Mouse (Mus musculus): ENCODE data around the gene Ranbp3l. TPM values are rescaled to one million over a fixed set of nuclear protein-coding genes. Genes with fewer than 3 reads are reported as not detected.

Ranbp3l gene
- polyA plus RNA-seq, 1 experiment from 2014 or later = 0.09 TPM

DNA sequence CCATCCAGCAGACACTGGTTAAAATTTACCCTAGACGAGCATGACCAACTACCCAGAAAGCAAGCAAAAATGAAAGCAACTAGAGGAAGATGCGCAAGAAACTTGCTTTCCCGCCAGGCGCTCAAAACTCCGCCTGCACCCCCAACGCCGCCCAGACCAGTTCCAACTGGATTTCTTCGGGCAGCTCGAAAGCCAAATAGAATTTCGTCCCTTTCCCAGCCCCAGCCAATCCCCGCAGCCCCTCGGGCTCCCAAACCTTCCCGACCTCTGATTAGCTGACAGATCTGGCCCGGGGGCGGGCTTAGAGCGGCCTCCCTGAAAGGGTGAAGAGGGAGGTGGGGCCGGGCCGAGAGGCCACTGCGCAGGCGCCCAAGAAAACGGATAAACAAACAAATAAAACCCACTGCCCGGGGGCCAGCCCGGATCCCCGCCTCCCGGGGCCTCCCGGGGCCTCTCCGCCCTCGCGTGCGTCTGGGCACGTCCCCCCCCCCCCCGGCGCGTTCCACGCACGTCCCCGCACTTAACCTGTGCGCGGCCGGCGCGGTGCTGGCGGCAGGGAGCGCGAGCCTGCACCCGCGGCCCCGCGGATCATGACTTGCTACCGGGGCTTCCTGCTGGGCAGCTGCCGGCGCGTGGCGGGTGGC, 103.3 kb downstream of the Ranbp3l start, which contains the start of gene Nadk2:
Gene Nadk2, plus strand, starts transcription at position 349 of the 644 bp plus-strand sequence.
- ATAC-seq (ENCODE audit: insufficient read depth) (peak; percentile 98), DNase-seq (peak; percentile 99)
- TF ChIP-seq CTCF (IDR thresholded peaks at IDR 0.05; ENCODE audit: low read depth) = no peak
- peaks cover 16% of the 10 kb centered on the region for H3K4me1 ChIP-seq (ENCODE audit: insufficient read depth)
- no peaks in the 10 kb centered on the region for H3K36me3 ChIP-seq (ENCODE audit: insufficient read depth)
- peak within 1 kb of the TSS; percentile 92 for H3K9ac ChIP-seq
- peak within 1 kb of the TSS; percentile 97 for H3K27ac ChIP-seq (ENCODE audit: low read depth)
- 2% methylated on average over 35 of the region's 54 CpGs for WGBS
- H3K9me3 ChIP-seq (ENCODE audit: low read depth, low read length) = no peaks in the 10 kb centered on the region
- peak within 1 kb of the TSS; percentile 79 for H3K4me2 ChIP-seq
- peak within 1 kb of the TSS; percentile 90 for H3K4me3 ChIP-seq (ENCODE audit: low read depth, low read length)
- no peaks in the 10 kb centered on the region for H3K27me3 ChIP-seq (ENCODE audit: insufficient read depth, low read length)

DNA sequence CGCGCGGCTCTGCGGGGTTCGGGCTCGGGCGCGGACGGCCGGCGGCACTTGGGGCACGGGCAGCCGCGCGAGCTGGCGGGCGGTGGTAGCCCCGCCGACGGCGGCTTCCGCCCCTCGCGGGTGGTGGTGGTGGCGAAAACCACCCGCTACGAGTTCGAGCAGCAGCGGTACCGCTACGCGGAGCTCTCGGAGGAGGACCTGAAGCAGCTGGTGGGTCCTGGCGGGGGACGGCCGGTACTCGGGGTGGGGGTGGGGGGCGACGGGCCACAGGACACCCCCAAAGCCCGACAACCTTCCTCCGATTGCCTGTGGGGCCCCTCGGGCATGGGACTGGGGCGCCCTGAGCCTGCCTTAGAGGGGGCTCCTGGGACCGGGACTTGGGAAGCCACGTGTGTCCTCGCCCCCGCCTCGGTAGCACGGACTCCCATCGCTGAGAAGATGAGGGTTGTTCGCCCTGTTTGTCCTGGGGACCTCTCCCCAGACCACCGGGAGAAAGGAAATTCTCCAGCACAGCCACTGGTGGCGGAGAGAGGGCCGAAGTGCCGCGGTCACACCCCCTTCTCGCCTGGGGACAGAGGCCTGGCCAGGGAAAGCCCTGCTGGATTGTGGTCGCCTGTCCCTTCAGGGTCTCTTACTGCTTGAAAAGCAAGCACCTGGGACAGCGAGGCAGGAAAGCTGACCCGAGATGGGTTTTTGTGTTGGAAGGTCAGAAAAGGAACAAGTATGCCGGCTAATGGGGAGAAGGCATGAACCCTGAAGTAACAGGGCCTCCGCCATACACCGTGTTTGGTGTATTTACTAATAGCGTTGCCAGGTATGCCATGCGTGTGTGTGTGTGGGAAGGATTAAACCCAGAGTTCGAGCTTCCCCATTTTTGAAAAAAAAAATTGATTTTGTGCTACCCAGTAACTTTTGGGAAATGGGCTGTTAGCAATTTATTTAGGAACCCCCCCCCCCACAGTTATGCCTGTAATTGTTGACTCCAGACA, 104.1 kb downstream of the Ranbp3l start:
- Histone ChIP-seq H3K9ac (peak overlapping the region; percentile 92), H3K4me3 (ENCODE audit: low read depth, low read length) (peak overlapping the region; percentile 90), H3K4me1 (ENCODE audit: insufficient read depth) (peaks cover 22% of the 10 kb centered on the region), H3K27me3 (ENCODE audit: insufficient read depth, low read length) (no peaks in the 10 kb centered on the region), H3K36me3 (ENCODE audit: insufficient read depth) (no peaks in the 10 kb centered on the region), H3K9me3 (ENCODE audit: low read depth, low read length) (no peaks in the 10 kb centered on the region), H3K4me2 (peak overlapping the region; percentile 79), H3K27ac (ENCODE audit: low read depth) (peak overlapping the region; percentile 97)
- no peak for TF ChIP-seq CTCF (IDR thresholded peaks at IDR 0.05; ENCODE audit: low read depth)
- ATAC-seq (ENCODE audit: insufficient read depth) (peak; percentile 29), DNase-seq (peak; percentile 62)
- under 1% methylated on average over 59 of the region's 66 CpGs for WGBS

DNA sequence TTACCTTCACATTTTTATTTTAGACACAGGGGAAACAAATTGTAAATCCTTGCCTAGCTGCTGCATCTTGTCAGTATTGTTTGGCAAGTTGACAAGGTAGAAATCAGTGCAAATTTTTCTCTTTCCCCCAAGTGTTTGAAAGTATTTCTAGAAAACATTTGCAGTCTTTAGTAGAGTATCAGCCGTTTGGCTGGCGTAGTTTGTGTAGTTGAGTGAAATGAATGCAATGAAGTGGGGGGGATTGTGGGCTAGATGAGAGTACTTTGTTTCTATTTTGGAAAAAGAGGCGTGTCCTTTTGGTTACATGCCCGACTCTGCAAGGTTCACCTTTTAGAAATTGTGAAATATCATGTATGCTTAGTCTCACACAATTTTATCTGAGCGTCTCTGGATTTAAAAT, 104.9 kb downstream of the Ranbp3l start:
- peak overlapping the region; percentile 79 for H3K4me2 ChIP-seq
- H3K27ac ChIP-seq (ENCODE audit: low read depth) = peak overlapping the region; percentile 97; the same call in 1 of the 2 replicates
- H3K27me3 ChIP-seq (ENCODE audit: insufficient read depth, low read length) = no peaks in the 10 kb centered on the region
- 7% methylated on average over 5 of the region's 5 CpGs for WGBS
- peak overlapping the region; percentile 92 for H3K9ac ChIP-seq
- H3K9me3 ChIP-seq (ENCODE audit: low read depth, low read length) = no peaks in the 10 kb centered on the region
- no peak for ATAC-seq (ENCODE audit: insufficient read depth)
- peak overlapping the region; percentile 90 for H3K4me3 ChIP-seq (ENCODE audit: low read depth, low read length)
- peak; percentile 70 for DNase-seq
- no peak for TF ChIP-seq CTCF (IDR thresholded peaks at IDR 0.05; ENCODE audit: low read depth)
- no peaks in the 10 kb centered on the region for H3K36me3 ChIP-seq (ENCODE audit: insufficient read depth)
- peaks cover 22% of the 10 kb centered on the region for H3K4me1 ChIP-seq (ENCODE audit: insufficient read depth)

DNA sequence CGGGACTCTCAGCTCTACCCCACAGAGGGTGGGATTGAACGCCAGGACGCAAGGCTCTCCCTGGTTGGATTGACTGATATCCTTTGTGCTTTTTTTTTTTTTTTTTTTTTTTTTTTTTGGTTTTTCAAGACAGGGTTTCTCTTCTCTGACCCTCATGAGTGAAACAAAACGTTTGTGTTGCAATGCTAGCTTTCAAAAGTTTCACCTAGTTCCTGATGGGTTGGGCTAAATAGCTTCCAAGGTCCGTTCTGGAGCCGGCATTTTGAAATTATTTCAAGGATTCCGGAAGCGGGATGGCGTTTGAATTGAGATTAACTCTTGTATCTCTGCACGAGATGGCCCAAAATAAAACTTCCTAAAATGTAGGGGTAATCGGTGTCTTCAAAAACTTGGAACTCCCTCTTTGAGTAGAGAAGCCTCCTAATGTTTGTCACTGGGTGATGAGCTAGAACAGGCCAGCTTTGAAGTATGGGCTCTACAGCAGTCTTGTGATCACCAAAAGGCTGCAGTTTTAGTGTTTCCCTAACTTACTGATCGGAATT, 105.4 kb downstream of the Ranbp3l start:
- ATAC-seq (ENCODE audit: insufficient read depth) (no peak), DNase-seq (peak; percentile 54)
- H3K4me1 ChIP-seq (ENCODE audit: insufficient read depth) = peaks cover 22% of the 10 kb centered on the region
- H3K27me3 ChIP-seq (ENCODE audit: insufficient read depth, low read length) = no peaks in the 10 kb centered on the region
- peak overlapping the region; percentile 28; the same call in 1 of the 2 replicates for H3K27ac ChIP-seq (ENCODE audit: low read depth)
- no peaks in the 10 kb centered on the region for H3K9me3 ChIP-seq (ENCODE audit: low read depth, low read length)
- peak overlapping the region; percentile 90 for H3K4me3 ChIP-seq (ENCODE audit: low read depth, low read length)
- WGBS = 18% methylated on average over 12 of the region's 12 CpGs
- H3K9ac ChIP-seq = peak overlapping the region; percentile 92
- peak overlapping the region; percentile 79 for H3K4me2 ChIP-seq
- no peak for TF ChIP-seq CTCF (IDR thresholded peaks at IDR 0.05; ENCODE audit: low read depth)
- no peaks in the 10 kb centered on the region for H3K36me3 ChIP-seq (ENCODE audit: insufficient read depth)

DNA sequence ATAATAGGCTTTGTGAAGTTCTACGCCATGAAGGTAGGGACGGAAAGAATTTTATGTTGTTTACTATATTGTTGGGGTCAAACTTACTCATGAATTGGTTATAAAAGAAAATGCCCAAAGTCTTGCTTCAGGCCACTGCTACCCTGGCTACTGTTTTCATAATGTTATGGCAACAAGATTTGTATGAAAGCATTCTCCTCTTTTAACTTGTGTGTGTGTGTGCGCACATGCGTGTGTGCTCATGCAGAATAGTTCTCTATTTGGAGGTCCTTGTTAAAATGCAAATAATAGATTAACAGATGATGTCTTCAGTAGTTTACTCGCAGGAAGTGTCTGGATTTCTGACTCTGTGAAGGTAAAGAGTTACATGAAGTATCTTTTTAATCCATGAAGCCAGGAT, 105.9 kb downstream of the Ranbp3l start:
- peak overlapping the region; percentile 90 for H3K4me3 ChIP-seq (ENCODE audit: low read depth, low read length)

DNA sequence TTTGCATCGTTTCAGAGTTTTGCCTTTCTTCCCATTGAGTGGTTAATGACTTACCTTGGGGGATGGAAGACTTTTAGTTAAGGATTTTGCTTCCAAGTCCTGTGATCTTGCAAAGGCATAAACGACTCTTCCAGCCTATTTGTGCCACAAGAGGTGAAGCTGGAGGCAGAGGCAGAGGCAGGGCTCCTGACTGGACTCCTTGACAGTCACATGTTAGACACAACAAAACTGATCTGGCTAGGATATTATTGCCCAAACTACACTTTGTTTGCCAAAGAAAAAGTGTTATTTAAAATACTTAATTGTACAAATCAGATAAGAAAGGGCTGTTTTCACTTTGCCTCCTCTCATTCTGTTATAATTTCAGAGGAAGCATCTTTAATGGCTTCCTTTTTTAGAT, 106.4 kb downstream of the Ranbp3l start:
- TF ChIP-seq CTCF (IDR thresholded peaks at IDR 0.05; ENCODE audit: low read depth) = no peak
- 13% methylated on average over 2 of the region's 2 CpGs for WGBS
- no peaks in the 10 kb centered on the region for H3K36me3 ChIP-seq (ENCODE audit: insufficient read depth)
- H3K9me3 ChIP-seq (ENCODE audit: low read depth, low read length) = no peaks in the 10 kb centered on the region
- peaks cover 23% of the 10 kb centered on the region for H3K4me1 ChIP-seq (ENCODE audit: insufficient read depth)
- H3K4me3 ChIP-seq (ENCODE audit: low read depth, low read length) = peak overlapping the region; percentile 90; the same call in 1 of the 2 replicates
- ATAC-seq (ENCODE audit: insufficient read depth) = no peak
- no peaks in the 10 kb centered on the region for H3K27me3 ChIP-seq (ENCODE audit: insufficient read depth, low read length)
- no peak overlapping the region for H3K9ac ChIP-seq
- peak overlapping the region; percentile 22; the same call in 1 of the 2 replicates for H3K27ac ChIP-seq (ENCODE audit: low read depth)
- H3K4me2 ChIP-seq = peak overlapping the region; percentile 79
- no peak for DNase-seq

More for the DNA sequence above, 105.9 kb downstream of the Ranbp3l start:
- Histone ChIP-seq H3K27ac (ENCODE audit: low read depth) (0 out of 2 replicates have a peak overlapping the region, but pooled peaks have one; percentile 22), H3K9ac (peak overlapping the region; percentile 92), H3K36me3 (ENCODE audit: insufficient read depth) (no peaks in the 10 kb centered on the region), H3K4me2 (peak overlapping the region; percentile 79), H3K27me3 (ENCODE audit: insufficient read depth, low read length) (no peaks in the 10 kb centered on the region), H3K4me1 (ENCODE audit: insufficient read depth) (peaks cover 22% of the 10 kb centered on the region), H3K9me3 (ENCODE audit: low read depth, low read length) (no peaks in the 10 kb centered on the region)
- ATAC-seq (ENCODE audit: insufficient read depth) = no peak
- WGBS = 69% methylated on average over 5 of the region's 5 CpGs
- DNase-seq = no peak
- TF ChIP-seq CTCF (IDR thresholded peaks at IDR 0.05; ENCODE audit: low read depth) = no peak

Data from lung, embryonic 14.5 days (tissue).